Mouse (Mus musculus) lung, postnatal 0 days (tissue): ENCODE measurements at regions not wholly inside any gene's neighbourhood (a gene's known extent, or its start where the extent isn't known, plus 50 kb on each side); places are given as distances from the start of the nearest gene placed in this dataset.

Experiments
- CTCF ChIP-seq: IDR thresholded peaks from 2 replicates; pipeline ENCODE4 v1.5.1; 2016; ENCODE audit warnings: antibody characterized with exemption, mild to moderate bottlenecking
- EP300 ChIP-seq: IDR thresholded peaks from 2 replicates; pipeline ENCODE4 v1.6.1; 2016; ENCODE audit warnings: antibody characterized with exemption, mild to moderate bottlenecking, control low read depth

GRCm38 (mm10) chr10:84059646-84060491, 337.2 kb downstream of the 1500009L16Rik start:
- TF ChIP-seq CTCF = no peak
- TF ChIP-seq EP300 = no peak
